Mouse (Mus musculus) heart, embryonic 11.5 days (tissue): ENCODE data around the gene Trpm8. TPM values are rescaled to one million over a fixed set of nuclear protein-coding genes. Genes with fewer than 3 reads are reported as not detected.

Source experiments
- ATAC-seq: fragments of 200-750 bp; cut with Nextera tagmentation; replicated peaks from 2 replicates; pipeline ENCODE4 v1.8.0; 2017; ENCODE audit warnings: moderate library complexity; ENCODE audit not compliant: insufficient number of reproducible peaks, low FRiP score, low TSS enrichment
- H3K27ac ChIP-seq: fragments of 300-500 bp; sonication (generic); 2 replicates; pipeline ENCODE4 v1.5.1; 2014; ENCODE audit warnings: mild to moderate bottlenecking, low read depth, low read length
- H3K27me3 ChIP-seq: fragments of 300-500 bp; sonication (generic); 2 replicates; pipeline ENCODE4 v1.6.1; 2014; ENCODE audit warnings: mild to moderate bottlenecking, low read length, mixed read lengths; ENCODE audit not compliant: control insufficient read depth, insufficient read depth
- H3K36me3 ChIP-seq: fragments of 300-500 bp; sonication (generic); 2 replicates; pipeline ENCODE4 v1.6.1; 2014; ENCODE audit warnings: mild to moderate bottlenecking, low read length, moderate library complexity, mixed read lengths; ENCODE audit not compliant: control insufficient read depth, insufficient read depth
- H3K4me1 ChIP-seq: fragments of 300-500 bp; sonication (generic); 2 replicates; pipeline ENCODE4 v1.6.1; 2014; ENCODE audit warnings: low read length; ENCODE audit not compliant: control insufficient read depth, insufficient read depth
- H3K4me2 ChIP-seq: fragments of 300-500 bp; sonication (generic); 2 replicates; pipeline ENCODE4 v1.6.1; 2014; ENCODE audit warnings: mild to moderate bottlenecking, moderate library complexity
- H3K4me3 ChIP-seq: fragments of 300-500 bp; sonication (generic); 2 replicates; pipeline ENCODE4 v1.5.1; 2014; ENCODE audit warnings: low read depth, low read length
- H3K9ac ChIP-seq: fragments of 300-500 bp; sonication (generic); 2 replicates; pipeline ENCODE4 v1.6.1; 2014; ENCODE audit warnings: mild to moderate bottlenecking, low read depth, low read length, moderate library complexity
- H3K9me3 ChIP-seq: fragments of 300-500 bp; sonication (generic); replicated peaks from 2 replicates; pipeline ENCODE4 v1.6.1; 2016; ENCODE audit warnings: low read length; ENCODE audit not compliant: control insufficient read depth
- WGBS: fragments of 180-500 bp; shearing (Covaris S2); extraction: QIAGEN DNeasy Blood & Tissue Kit; methylation state at CpG from one replicate; pipeline ENCODE4 v1.1.7; 2014; ENCODE audit not compliant: insufficient replicate concordance; 5-methylcytosine and 5-hydroxymethylcytosine counted together
- polyA plus RNA-seq: library from polyadenylated mRNA; unstranded; fragments of >200 nt; fragmentation: Nextera tagmentation; extraction: Ambion mirVana; gene quantifications from 2 replicates; pipeline ENCODE4 v1.2.1, GENCODE M21; 2014

Gene Trpm8
- polyA plus RNA-seq, 1 experiment from 2014 or later: 0.10 TPM

DNA sequence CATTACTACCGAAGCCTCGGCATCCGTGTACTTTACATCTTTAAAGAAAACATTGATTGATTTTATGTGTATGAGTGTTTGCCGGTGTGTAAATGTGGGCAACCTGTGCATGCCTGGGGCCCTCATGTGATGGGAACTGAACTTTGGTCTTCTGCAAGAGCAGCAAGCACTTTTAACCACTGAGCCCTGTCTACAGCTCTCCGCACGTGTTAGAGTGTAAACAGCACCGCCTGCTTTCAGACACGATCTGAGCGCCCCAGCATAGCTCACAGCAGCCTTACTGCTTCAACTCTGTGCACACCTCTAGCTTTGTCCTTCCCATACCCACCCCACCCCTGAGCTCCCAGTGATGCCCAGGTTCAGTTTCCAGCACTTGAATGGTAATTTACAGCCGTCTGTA lies 144.6 kb downstream of the Trpm8 start:
- no peak overlapping the region for H3K4me2 ChIP-seq
- H3K27ac ChIP-seq: no peak overlapping the region
- 75% methylated on average over 10 of the region's 10 CpGs for WGBS
- H3K27me3 ChIP-seq: no peaks in the 10 kb centered on the region
- ATAC-seq: no peak
- H3K4me3 ChIP-seq: no peak overlapping the region
- H3K9ac ChIP-seq: no peak overlapping the region
- H3K4me1 ChIP-seq: no peaks in the 10 kb centered on the region
- H3K9me3 ChIP-seq: no peaks in the 10 kb centered on the region
- no peaks in the 10 kb centered on the region for H3K36me3 ChIP-seq

- Histone ChIP-seq H3K27ac (no peak overlapping the region), H3K4me2 (no peak overlapping the region), H3K4me3 (no peak overlapping the region), H3K9me3 (no peaks in the 10 kb centered on the region), H3K27me3 (no peaks in the 10 kb centered on the region), H3K4me1 (no peaks in the 10 kb centered on the region), H3K36me3 (no peaks in the 10 kb centered on the region), H3K9ac (no peak overlapping the region)
- no peak for ATAC-seq
- 71% methylated on average over 7 of the region's 7 CpGs for WGBS
Observed at GRCm38 (mm10) chr1:88422846-88423395, 145.5 kb downstream of the Trpm8 start.

GRCm38 (mm10) chr1:88424602-88425252 lies 147.3 kb downstream of the Trpm8 start:
- H3K9ac ChIP-seq: no peak overlapping the region
- H3K4me1 ChIP-seq: no peaks in the 10 kb centered on the region
- H3K27me3 ChIP-seq: no peaks in the 10 kb centered on the region
- WGBS: 20% methylated on average over 8 of the region's 8 CpGs
- no peak overlapping the region for H3K4me2 ChIP-seq
- H3K4me3 ChIP-seq: no peak overlapping the region
- no peaks in the 10 kb centered on the region for H3K36me3 ChIP-seq
- H3K27ac ChIP-seq: no peak overlapping the region
- no peak for ATAC-seq
- H3K9me3 ChIP-seq: no peaks in the 10 kb centered on the region

GRCm38 (mm10) chr1:88427987-88428741 lies 150.7 kb downstream of the Trpm8 start:
- Histone ChIP-seq H3K9ac (no peak overlapping the region), H3K27ac (no peak overlapping the region), H3K27me3 (no peaks in the 10 kb centered on the region), H3K36me3 (no peaks in the 10 kb centered on the region), H3K4me2 (no peak overlapping the region), H3K4me1 (no peaks in the 10 kb centered on the region), H3K9me3 (no peaks in the 10 kb centered on the region), H3K4me3 (no peak overlapping the region)
- ATAC-seq: no peak
- WGBS: 72% methylated on average over 11 of the region's 11 CpGs

DNA sequence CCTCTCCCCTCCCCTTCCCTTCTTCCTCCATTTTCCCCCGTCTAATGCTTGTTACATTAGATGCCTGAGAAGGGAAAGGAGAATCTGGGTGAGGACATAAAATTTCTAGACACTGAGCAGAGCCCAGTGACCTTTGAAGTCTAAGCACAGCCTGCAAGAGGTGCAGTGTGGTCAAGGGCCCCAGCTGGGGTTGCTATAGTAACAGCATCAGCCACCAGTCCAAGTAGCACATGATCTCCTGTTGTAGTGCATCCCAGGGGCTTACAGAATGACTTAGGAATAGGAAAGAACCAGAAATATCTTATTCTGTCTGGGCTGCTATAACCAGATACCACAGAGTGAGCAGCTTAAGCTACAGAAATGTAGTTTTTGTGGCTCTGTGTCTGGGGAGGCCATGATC lies 152.0 kb downstream of the Trpm8 start:
- H3K36me3 ChIP-seq: no peaks in the 10 kb centered on the region
- no peak for ATAC-seq
- 25% methylated on average over 1 of the region's 1 CpGs for WGBS
- no peak overlapping the region for H3K9ac ChIP-seq
- no peaks in the 10 kb centered on the region for H3K4me1 ChIP-seq
- no peak overlapping the region for H3K4me2 ChIP-seq
- H3K4me3 ChIP-seq: no peak overlapping the region
- H3K27ac ChIP-seq: no peak overlapping the region
- no peaks in the 10 kb centered on the region for H3K27me3 ChIP-seq
- H3K9me3 ChIP-seq: no peaks in the 10 kb centered on the region

GRCm38 (mm10) chr1:88431262-88431661 lies 153.8 kb downstream of the Trpm8 start:
- H3K4me3 ChIP-seq: no peak overlapping the region
- no peak for ATAC-seq
- no peaks in the 10 kb centered on the region for H3K36me3 ChIP-seq
- H3K4me2 ChIP-seq: no peak overlapping the region
- 78% methylated on average over 4 of the region's 4 CpGs for WGBS
- no peaks in the 10 kb centered on the region for H3K27me3 ChIP-seq
- no peaks in the 10 kb centered on the region for H3K9me3 ChIP-seq
- H3K27ac ChIP-seq: no peak overlapping the region
- H3K4me1 ChIP-seq: no peaks in the 10 kb centered on the region
- H3K9ac ChIP-seq: no peak overlapping the region

GRCm38 (mm10) chr1:88432601-88433000 lies 155.1 kb downstream of the Trpm8 start:
- no peak for ATAC-seq
- WGBS: 49% methylated on average over 3 of the region's 3 CpGs
- H3K36me3 ChIP-seq: no peaks in the 10 kb centered on the region
- no peak overlapping the region for H3K4me2 ChIP-seq
- H3K4me1 ChIP-seq: no peaks in the 10 kb centered on the region
- H3K27me3 ChIP-seq: no peaks in the 10 kb centered on the region
- H3K27ac ChIP-seq: no peak overlapping the region
- H3K9ac ChIP-seq: no peak overlapping the region
- no peaks in the 10 kb centered on the region for H3K9me3 ChIP-seq
- no peak overlapping the region for H3K4me3 ChIP-seq

- H3K4me2 ChIP-seq: no peak overlapping the region
- WGBS: 65% methylated on average over 6 of the region's 6 CpGs
- H3K27me3 ChIP-seq: no peaks in the 10 kb centered on the region
- ATAC-seq: no peak
- no peak overlapping the region for H3K4me3 ChIP-seq
- no peaks in the 10 kb centered on the region for H3K9me3 ChIP-seq
- H3K4me1 ChIP-seq: no peaks in the 10 kb centered on the region
- no peak overlapping the region for H3K9ac ChIP-seq
- H3K36me3 ChIP-seq: no peaks in the 10 kb centered on the region
- no peak overlapping the region for H3K27ac ChIP-seq
Observed at GRCm38 (mm10) chr1:88433096-88433883, 155.8 kb downstream of the Trpm8 start.
